Mouse (Mus musculus): ENCODE results near the gene Afp.

The Afp gene

GRCm38 (mm10) chr5:90509828-90510592 is 19.5 kb downstream of the Afp start:
- DNase-seq, result no peak

DNA sequence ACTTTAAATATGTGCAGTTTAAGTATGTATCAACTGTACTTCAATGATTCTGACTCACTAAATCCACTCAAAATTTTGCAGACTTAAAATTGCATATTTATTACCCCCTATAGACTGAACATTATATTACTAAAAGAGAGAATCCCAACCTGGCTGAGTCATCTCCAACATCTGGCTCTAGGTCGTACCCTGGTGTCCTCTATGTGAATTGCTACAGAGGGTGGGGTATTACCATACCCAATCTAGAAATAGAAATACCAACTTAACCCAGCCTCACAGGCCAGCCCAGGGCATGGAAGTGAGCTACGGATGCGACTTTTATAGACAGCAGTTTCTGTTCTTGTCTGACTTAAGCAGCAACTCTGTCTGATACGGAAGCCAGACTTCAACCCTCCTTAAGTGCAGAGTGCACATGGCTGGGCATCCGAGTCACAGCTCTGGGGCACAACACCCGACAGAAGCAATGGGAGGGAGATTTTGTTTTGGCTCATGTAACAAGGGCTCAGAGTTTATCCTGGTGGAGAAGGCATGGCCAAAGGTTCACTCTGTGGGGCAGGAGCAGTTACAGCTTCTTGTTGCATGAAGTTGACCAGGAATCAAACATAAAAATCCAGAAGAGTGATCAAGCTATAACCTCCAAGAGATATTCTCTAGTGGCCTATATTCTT is 21.9 kb downstream of the Afp start:
- no peak for DNase-seq

DNA sequence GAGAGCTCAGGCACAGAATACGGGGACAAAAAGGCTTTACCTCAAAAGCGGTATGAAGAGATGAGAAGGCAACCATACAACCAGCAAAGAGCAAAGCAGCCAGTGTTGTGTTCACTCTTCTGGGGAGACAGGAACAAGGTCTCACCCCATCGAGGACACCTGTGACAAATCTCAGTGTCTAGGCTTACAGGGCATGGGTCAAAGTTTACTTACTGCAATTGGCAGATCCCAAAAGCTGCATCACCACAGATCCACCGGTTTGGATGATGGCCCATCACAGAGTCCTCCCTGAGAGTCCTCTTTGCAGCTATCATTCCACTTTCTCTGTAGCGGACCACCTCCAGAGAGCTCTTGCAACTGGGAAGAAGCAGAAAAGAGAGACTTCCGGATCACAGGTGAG is 25.0 kb downstream of the Afp start:
- DNase-seq, result no peak

DNA sequence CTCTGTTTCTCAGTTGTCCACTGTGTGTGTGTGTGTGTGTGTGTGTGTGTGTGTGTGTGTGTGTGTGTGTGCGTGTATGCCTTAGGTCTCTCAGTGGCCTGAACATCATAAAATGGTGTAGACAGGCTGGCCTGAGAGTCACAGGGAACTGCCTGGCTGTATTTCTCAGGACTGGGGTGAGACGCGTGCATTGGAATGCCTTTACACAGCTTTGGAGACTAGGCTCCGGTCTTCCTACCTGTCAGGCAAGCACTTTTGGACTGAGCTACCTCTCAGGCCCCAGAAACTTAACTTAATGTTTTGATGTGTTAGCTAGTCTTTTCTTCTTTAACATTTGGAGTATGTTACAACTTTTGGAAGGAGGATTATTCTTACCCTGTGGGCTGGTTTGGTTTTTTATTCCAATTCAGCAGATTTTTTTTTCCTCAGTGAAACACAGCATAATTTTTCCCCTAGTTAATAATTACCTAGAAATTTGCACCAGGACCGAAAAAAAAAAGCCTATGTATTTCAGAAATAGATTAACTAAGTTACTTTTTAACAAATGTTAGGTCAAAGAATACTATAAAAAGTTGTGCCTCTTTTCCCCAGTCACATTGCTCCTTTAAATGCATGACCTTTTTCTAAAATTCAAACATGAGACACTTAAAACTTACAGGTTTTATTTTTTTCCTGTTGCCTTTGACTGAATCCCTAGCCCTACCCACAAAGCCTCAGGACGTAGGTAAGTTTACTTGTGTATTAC is 28.0 kb downstream of the Afp start, which contains the start of gene Afm:
TSS of gene Afm (plus strand) at position 577 of the 745 bp plus-strand sequence.
- no peak for DNase-seq

- no peak for DNase-seq
Measured at GRCm38 (mm10) chr5:90551191-90551590, 60.7 kb downstream of the Afp start.

DNA sequence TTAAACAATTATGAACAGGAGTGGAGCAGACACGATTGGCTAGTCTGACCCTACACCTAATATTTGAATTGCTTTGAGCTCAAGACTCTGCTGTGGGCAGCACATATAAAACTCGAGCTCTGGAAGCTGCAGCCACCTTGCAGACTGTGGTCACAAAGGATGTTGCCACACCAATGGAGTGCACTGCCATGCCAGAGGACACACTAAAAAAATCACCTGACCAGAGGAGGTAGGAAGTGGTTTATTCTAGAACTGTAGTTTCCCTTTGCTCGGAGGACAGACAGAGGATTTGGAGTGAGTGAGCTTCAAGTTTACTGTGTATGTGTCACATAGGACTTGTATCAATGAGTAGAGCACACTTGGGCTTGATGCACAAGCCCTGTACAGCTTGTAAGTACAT is 65.5 kb downstream of the Afp start:
- DNase-seq, result no peak

All from thymus, adult 18-20 months (tissue).